Mouse (Mus musculus): Measurements from ENCODE around the gene Vstm2b. TPM values are rescaled to one million over a fixed set of nuclear protein-coding genes. Genes with fewer than 3 reads are reported as not detected.

Gene Vstm2b
- polyA plus RNA-seq, 1 experiment from 2014 or later: 34.3 TPM

DNA sequence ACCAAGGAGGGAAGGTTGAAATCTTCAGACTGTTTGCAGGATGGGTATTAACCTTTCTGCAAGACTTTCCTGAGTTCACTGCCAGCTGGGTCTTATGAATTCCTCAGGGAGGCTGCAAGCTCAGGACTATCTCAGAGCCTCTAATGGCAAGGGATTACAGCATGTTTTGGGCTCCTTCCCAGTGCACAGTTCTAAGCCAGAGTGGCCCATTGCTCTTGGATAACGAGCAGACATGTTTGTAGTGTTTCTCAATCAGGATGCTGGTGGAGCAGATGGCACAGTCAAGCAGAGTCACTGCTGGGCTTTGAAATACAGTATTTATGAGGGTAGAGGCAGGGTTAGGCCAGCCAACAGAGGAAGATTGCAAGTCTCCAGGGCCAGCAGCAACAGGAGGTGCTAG lies 8.4 kb downstream of the Vstm2b start:
- H3K4me1 ChIP-seq (replicated peaks): peaks cover 30% of the 10 kb centered on the region
- ATAC-seq (ENCODE audit: low FRiP score, low read depth): no peak
- no peak overlapping the region for H3K9ac ChIP-seq
- WGBS: 69% methylated on average over 1 of the region's 1 CpGs
- H3K27ac ChIP-seq (replicated peaks): no peak overlapping the region
- no peaks in the 10 kb centered on the region for H3K27me3 ChIP-seq
- peaks cover 26% of the 10 kb centered on the region for H3K36me3 ChIP-seq
- no peak overlapping the region for H3K4me2 ChIP-seq
- no peaks in the 10 kb centered on the region for H3K9me3 ChIP-seq
- no peak overlapping the region for H3K4me3 ChIP-seq

DNA sequence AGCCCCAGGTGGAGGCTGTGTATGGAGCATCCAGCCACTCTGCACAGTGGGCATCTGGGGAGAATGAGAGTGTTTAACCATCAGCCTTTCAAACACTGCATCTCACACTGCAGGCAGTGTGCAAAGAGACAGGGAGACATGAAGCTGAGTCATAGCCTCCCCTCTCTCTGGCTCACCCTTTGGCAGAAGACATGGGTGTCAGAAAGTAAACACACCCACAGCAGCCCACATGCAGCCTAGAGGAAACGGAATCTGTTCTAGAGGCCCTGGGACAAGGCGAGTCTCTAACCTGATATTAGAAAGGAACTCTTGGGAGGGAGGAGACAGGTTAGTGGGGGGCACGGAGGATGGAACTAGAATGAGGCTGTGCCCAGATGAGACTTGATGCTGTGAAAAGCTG lies 18.6 kb downstream of the Vstm2b start:
- Histone ChIP-seq H3K4me2 (no peak overlapping the region), H3K9me3 (no peaks in the 10 kb centered on the region), H3K4me1 (replicated peaks) (no peaks in the 10 kb centered on the region), H3K36me3 (peaks cover 8% of the 10 kb centered on the region; the same call in 1 of the 2 replicates), H3K9ac (no peak overlapping the region), H3K27me3 (no peaks in the 10 kb centered on the region), H3K27ac (replicated peaks) (no peak overlapping the region), H3K4me3 (no peak overlapping the region)
- no peak for ATAC-seq (ENCODE audit: low FRiP score, low read depth)
- 83% methylated on average over 3 of the region's 3 CpGs for WGBS

DNA sequence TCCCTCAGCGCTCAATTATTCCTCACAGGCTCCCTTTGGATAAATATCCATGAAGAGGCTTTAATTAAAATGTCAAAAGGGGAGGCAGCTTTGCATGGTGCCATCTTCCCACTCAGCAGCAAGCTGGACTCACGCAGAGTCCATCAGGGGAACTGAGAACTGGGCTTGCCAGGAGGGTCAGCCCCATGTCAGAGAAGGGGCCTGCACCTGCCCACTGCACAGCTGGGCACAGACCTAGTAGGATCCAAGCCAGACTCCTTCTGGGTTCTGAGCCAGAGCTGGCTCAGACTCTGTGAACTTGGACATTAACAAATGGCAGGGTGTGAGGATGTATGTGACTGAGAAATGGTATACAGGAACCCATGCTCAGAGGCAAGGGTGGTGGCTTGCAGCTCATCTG lies 22.0 kb downstream of the Vstm2b start:
- 47% methylated on average over 2 of the region's 2 CpGs for WGBS
- Histone ChIP-seq H3K27ac (replicated peaks) (no peak overlapping the region), H3K27me3 (no peaks in the 10 kb centered on the region), H3K4me3 (no peak overlapping the region), H3K9me3 (no peaks in the 10 kb centered on the region), H3K4me1 (replicated peaks) (no peaks in the 10 kb centered on the region), H3K9ac (no peak overlapping the region), H3K4me2 (no peak overlapping the region), H3K36me3 (no peaks in the 10 kb centered on the region)
- ATAC-seq (ENCODE audit: low FRiP score, low read depth): peak; percentile 73; the same call in 1 of the 2 replicates

DNA sequence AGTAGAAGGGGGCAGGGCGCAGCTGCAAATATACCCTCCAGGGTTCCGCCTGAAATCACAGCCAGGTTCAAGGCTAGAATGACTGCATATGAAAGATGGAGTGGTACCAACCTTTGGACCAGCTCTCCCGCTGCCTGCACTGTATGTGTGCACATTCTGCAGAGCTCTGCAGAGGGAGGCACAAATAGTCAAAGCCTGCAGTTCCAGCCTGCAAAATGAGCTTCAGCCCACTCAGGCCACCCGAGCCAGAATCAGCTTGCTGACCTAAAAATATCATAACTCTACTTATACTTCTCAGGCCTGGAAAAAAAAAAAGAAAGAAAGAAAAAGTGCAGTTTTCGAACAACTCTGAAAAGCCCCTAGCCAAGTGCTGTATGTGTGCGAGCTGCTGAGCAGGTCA lies 23.2 kb downstream of the Vstm2b start:
- Histone ChIP-seq H3K4me2 (no peak overlapping the region), H3K27me3 (no peaks in the 10 kb centered on the region), H3K4me3 (no peak overlapping the region), H3K27ac (replicated peaks) (no peak overlapping the region), H3K9ac (no peak overlapping the region), H3K9me3 (no peaks in the 10 kb centered on the region), H3K4me1 (replicated peaks) (no peaks in the 10 kb centered on the region), H3K36me3 (peaks cover 3% of the 10 kb centered on the region; the same call in 1 of the 2 replicates)
- WGBS: 81% methylated on average over 6 of the region's 6 CpGs
- ATAC-seq (ENCODE audit: low FRiP score, low read depth): no peak

DNA sequence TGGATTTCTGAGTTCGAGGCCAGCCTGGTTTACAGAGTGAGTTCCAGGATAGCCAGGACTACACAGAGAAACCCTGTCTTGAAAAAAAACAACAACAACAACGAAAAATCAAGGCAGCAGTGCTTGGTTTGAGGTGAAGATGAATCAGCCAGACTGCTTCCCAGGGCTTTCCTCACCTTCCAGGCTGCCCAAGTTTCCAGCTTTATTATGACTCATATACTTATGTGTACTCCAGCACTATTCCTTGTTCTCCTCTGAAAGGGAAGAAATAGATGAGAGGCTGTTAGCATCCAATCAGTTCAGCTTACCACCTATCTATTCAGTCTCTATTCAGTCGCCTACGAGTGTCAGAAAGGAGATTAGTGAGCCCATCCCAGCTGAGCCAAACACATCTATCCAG lies 24.7 kb downstream of the Vstm2b start:
- no peak overlapping the region for H3K4me3 ChIP-seq
- no peaks in the 10 kb centered on the region for H3K27me3 ChIP-seq
- peaks cover 3% of the 10 kb centered on the region; the same call in 1 of the 2 replicates for H3K36me3 ChIP-seq
- WGBS: 81% methylated on average over 4 of the region's 4 CpGs
- no peak for ATAC-seq (ENCODE audit: low FRiP score, low read depth)
- H3K9me3 ChIP-seq: no peaks in the 10 kb centered on the region
- no peak overlapping the region for H3K27ac ChIP-seq (replicated peaks)
- H3K9ac ChIP-seq: no peak overlapping the region
- no peak overlapping the region for H3K4me2 ChIP-seq
- H3K4me1 ChIP-seq (replicated peaks): no peaks in the 10 kb centered on the region

DNA sequence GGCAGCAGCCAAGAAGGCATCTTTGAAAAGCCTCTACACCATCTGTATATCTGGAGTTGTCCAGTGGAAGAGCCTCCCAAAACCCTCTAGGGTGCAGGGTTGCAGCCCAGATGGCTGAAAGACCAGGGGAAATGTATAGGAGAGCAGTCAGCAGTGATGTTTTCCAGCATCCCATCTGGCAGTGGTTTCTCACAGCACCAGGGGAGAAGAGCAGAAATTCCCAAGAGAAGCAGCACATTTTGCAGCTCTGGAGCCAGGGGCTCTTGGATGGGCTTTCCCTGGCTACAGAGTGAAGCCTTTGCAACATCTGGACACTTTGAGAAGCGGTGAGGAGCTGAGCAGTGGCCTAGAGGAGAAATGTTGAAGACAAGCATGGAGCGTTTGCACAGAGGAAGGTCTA lies 30.3 kb downstream of the Vstm2b start:
- Histone ChIP-seq H3K9me3 (no peaks in the 10 kb centered on the region), H3K9ac (no peak overlapping the region), H3K4me2 (no peak overlapping the region), H3K4me3 (no peak overlapping the region), H3K27me3 (no peaks in the 10 kb centered on the region), H3K4me1 (replicated peaks) (no peaks in the 10 kb centered on the region), H3K27ac (replicated peaks) (no peak overlapping the region), H3K36me3 (peaks cover 21% of the 10 kb centered on the region)
- 96% methylated on average over 2 of the region's 2 CpGs for WGBS
- no peak; the same call in 1 of the 2 replicates for ATAC-seq (ENCODE audit: low FRiP score, low read depth)

DNA sequence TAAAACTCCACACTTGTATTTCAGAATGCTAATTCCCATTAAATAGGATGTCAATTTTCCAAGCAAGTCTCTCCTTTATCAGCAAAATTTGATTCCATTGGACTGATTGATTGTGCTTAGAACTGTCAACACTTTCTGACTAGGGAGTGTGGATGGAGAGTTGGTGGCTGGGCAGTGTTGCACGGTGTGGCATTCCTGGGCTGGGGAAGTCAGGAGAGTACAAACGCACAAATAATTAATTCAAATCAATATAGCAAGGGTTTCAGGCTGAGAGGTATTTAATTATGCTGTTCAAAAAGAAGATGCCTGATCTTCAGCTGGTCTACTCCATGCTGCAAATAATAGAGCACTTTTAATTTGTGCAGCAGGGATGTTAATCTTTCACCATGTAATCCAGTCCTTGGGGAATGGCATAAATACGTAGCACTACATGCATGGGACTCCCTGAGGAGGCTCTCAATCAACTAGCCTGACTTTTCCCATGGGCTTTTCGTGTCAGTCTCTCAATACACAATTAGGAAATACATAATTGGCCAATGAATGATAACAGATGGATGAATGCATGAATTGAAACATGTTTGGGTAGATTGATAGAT lies 38.6 kb downstream of the Vstm2b start:
- Histone ChIP-seq H3K4me1 (replicated peaks) (no peaks in the 10 kb centered on the region), H3K27me3 (0 out of 2 replicates have a peak, but pooled peaks cover 4% of the 10 kb centered on the region), H3K9ac (no peak overlapping the region), H3K4me2 (no peak overlapping the region), H3K36me3 (peaks cover 5% of the 10 kb centered on the region; the same call in 1 of the 2 replicates), H3K4me3 (no peak overlapping the region), H3K9me3 (no peaks in the 10 kb centered on the region), H3K27ac (replicated peaks) (no peak overlapping the region)
- WGBS: 44% methylated on average over 4 of the region's 4 CpGs
- ATAC-seq (ENCODE audit: low FRiP score, low read depth): no peak

DNA sequence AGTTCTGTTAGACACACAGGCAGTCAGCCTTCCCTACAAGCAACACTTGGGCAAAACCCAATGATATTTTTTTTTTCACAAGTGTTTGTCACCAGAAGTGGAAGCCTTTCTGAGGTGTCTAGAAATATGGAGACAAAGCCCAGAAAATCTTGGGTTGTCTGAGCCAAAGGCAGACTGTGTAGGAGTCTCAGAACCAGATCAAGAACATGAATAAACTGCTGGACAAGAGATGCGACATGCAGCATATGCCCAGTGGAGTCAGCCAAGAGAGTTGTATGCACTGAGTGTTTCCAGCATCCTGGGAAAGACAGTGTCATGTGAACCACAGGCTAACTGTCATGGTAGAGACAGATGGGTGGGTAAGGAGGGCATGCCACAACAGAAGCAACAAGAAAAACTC lies 41.2 kb downstream of the Vstm2b start:
- no peak overlapping the region for H3K4me2 ChIP-seq
- no peak overlapping the region for H3K9ac ChIP-seq
- H3K9me3 ChIP-seq: no peaks in the 10 kb centered on the region
- H3K27ac ChIP-seq (replicated peaks): no peak overlapping the region
- H3K27me3 ChIP-seq: 0 out of 2 replicates have a peak, but pooled peaks cover 4% of the 10 kb centered on the region
- H3K36me3 ChIP-seq: no peaks in the 10 kb centered on the region
- 73% methylated on average over 1 of the region's 1 CpGs for WGBS
- H3K4me1 ChIP-seq (replicated peaks): no peaks in the 10 kb centered on the region
- no peak for ATAC-seq (ENCODE audit: low FRiP score, low read depth)
- H3K4me3 ChIP-seq: no peak overlapping the region

DNA sequence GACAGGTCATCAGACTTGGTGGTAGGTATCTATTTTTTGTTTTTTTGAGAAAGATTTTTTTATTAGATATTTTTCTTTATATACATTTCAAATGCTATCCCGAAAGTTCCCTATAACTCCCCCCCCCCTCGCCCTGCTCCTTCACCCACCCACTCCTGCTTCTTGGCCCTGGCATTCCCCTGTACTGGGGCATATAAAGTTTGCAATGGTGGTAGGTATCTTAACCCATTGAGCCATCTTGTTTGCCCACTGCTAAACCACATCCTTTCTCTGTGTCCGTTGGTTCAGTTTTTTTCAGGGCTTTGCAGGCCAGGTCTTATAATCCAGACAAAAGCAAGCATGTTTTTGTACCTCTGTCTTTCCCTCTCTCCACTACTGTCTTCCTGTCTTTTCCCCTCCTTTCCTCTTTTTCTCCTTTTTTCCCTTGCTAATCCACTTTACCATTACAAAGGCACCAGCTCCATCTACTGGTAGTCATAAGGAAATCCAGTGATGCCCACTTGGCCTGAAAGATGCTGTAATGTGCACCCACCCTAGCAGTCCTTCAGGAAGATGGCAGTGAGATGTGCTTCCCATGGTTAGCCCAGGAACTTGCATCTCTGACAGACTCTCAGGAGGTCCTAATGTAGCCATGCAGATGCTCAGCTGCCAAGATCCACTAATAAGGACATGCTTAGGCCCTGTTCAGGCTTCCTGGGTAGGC lies 44.3 kb downstream of the Vstm2b start:
- peak; percentile 89 for ATAC-seq (ENCODE audit: low FRiP score, low read depth)
- H3K4me1 ChIP-seq (replicated peaks): no peaks in the 10 kb centered on the region
- no peak overlapping the region for H3K27ac ChIP-seq (replicated peaks)
- no peaks in the 10 kb centered on the region for H3K36me3 ChIP-seq
- no peak overlapping the region for H3K4me3 ChIP-seq
- H3K4me2 ChIP-seq: no peak overlapping the region
- H3K27me3 ChIP-seq: 0 out of 2 replicates have a peak, but pooled peaks cover 4% of the 10 kb centered on the region
- H3K9me3 ChIP-seq: no peaks in the 10 kb centered on the region
- WGBS: 63% methylated on average over 3 of the region's 3 CpGs
- no peak overlapping the region for H3K9ac ChIP-seq

Other genes starting within 250 kb of the Vstm2b start
- not detected in 2 replicates for gene 4930433I11Rik, start 89.2 kb downstream of the Vstm2b start, polyA plus RNA-seq (2015; fragmentation: Nextera tagmentation; extraction: Ambion mirVana)
- not detected in 2 replicates for gene Gm4884, start 134.4 kb downstream of the Vstm2b start, polyA plus RNA-seq (2015; fragmentation: Nextera tagmentation; extraction: Ambion mirVana)